Mouse (Mus musculus): Measurements from ENCODE around the gene Ednrb.
A peak's percentile ranks its signal among the peaks of the same experiment; 100 is the strongest.
"Not testable (repeated sequence)": the region's sequence is repeated elsewhere in the genome, so short reads cannot be mapped to it uniquely, and the experiment has no call there.

The Ednrb gene

DNA sequence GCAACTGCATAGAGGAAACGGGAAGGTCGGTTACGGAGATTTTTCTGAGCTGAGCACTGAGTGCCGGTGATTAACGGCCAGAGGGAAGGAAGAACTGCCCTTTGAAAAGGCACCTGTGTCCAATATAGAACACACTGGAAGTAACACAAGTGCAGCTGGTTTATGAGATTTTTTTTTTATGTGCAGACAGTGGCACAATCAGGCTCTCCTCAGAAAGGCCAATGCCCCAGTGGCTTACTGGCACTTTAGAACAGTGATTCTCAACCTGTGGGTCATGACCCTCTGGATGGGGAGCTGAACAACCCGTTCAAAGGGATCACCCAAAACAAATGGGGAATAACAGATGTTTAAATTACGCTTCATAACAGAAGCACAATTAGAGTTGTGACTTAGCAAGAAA, 20.7 kb downstream of the Ednrb start:
- no peak for DNase-seq (ENCODE audit: low read depth, low spot score)

DNA sequence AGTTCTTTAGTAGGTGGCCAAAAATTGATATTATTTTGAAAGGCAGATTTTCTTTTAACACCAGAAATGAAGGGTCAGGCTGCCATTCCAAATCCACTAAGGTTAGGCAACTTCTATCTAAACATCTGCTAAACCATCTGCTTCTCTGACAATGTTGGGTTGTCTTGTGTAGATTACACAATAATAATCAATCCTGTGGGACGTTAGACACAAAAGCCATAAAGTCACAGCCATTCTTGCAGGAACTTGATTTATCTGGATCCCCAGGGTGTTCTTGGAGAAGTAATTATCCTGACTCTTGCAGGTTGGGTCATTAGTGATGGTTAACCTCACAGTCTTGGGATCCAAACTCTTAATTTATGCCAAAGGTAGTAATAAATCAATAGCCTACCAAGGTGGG, 21.6 kb downstream of the Ednrb start:
- DNase-seq (ENCODE audit: low read depth, low spot score): no peak

DNA sequence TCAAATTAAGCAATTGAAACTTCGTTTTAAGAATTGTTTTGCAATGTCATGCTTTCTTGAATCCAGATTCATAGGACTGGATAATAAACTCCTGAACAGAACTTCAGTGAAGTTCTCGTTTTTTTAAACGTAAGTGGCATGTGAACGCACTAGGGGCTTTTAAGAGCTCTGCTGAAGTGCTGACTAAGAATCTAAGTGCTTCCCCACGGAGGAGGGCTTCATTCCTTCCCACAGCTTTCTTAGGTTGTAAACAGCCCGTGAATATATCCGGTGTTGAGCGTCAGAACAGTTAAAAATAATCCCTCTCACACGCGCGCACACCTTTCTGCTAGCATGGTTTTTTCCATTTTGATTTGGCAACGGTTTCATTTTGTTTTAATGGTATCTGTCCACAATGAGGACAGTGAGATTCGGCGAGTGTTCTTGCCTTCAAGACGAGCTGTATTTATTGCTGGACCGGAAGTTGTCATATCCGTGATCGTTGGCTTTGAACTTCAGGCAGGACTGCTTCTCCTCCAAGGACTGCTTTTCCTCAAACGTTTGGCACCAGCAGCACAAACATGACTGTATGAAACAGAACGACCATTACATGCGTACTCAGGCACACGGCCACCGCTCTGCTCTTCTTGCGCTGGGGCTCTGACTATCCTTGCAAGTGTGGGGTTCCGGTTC, 27.4 kb downstream of the Ednrb start:
- DNase-seq (ENCODE audit: low read depth, low spot score): peak; percentile 25

DNA sequence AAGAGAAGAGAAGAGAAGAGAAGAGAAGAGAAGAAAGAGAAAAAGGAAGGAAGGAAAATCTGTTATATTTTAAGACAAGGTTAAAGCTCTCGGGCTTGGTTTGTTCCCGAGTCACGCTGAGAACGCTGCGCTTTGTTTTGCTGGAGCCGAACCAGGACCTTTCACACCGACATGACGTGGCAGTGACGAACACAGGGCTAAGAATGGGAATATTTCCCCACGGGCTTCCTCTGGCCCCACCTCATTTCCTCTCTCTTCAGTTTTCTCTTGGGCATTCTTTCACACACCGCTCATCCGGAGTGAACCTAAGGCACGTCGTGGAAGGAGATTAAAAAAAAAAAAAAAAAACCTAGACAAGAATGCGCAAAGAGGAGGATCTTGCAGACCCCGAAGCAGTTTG, 28.7 kb downstream of the Ednrb start:
- peak; percentile 63 for DNase-seq (ENCODE audit: low read depth, low spot score)

DNA sequence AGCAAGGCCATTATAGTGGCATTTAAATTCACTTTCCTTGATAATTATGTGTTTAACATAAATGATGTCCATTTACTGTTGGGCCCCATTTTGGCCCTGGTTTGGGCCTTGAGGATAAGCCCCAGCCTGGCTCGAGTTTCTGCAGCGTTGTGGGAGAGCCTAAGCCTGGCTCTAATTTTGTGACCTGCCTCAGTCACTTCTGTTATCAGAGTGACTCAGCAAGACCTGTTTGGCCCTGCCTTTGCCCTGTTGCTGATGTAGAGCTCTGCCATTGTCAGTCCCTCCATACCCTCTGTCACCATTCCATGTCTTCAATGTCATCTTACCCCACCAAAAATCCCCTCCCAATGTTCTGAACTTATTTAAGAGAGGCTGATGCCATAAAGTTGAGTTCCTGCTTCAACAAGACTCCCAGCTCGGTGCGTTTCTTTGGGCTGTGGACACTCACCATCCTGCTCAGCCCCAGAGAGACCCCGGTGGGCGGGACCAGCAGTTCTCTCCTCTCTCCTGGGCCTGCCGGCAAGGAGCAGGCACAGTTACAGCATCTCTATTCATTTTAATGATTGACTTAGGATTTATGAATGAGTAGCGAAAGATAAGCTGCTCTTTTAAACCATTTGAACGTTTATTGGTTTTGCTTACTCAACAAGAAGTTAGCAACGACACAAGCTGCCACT, 30.0 kb downstream of the Ednrb start:
- DNase-seq (ENCODE audit: low read depth, low spot score): no peak

DNA sequence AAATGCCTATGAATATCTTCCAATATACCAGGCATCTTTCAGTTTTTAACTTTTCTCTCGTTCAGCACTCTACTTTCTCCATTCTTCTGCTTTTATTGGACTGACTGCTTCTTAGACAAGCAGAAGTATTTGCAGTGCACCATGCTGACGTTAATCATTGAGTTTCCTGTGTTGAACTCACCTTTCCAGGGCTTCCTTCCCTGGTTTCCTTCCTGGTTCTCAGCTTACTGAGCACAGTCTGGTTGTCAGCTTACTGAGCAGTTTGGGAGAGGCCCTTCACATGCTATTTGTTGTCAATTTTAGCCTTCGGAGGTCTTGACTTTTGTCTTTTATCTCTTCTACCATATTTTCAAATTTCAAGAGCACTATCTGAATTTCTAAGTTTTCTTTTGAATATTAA, 31.0 kb downstream of the Ednrb start:
- peak; percentile 14 for DNase-seq (ENCODE audit: low read depth, low spot score)

DNA sequence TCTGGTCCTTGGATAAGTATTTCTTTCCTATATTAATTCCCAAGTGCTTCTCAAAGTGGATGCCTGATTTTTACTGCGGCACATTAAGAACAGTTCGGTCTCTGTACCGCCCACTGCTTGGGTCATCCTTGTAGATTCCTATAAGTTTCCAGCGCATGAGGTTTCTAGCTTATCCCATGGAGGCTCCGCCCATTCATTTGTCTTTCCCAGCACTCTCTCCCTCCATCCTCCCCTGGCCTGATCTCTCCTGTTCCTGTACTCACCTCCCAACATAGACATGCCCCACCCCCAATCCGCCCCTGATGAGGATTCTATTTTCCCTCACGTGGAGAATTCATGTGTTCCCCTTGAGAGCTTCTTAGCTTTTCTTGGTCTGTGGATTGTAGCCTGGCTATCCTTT, 32.9 kb downstream of the Ednrb start:
- DNase-seq (ENCODE audit: low read depth, low spot score): no peak

DNA sequence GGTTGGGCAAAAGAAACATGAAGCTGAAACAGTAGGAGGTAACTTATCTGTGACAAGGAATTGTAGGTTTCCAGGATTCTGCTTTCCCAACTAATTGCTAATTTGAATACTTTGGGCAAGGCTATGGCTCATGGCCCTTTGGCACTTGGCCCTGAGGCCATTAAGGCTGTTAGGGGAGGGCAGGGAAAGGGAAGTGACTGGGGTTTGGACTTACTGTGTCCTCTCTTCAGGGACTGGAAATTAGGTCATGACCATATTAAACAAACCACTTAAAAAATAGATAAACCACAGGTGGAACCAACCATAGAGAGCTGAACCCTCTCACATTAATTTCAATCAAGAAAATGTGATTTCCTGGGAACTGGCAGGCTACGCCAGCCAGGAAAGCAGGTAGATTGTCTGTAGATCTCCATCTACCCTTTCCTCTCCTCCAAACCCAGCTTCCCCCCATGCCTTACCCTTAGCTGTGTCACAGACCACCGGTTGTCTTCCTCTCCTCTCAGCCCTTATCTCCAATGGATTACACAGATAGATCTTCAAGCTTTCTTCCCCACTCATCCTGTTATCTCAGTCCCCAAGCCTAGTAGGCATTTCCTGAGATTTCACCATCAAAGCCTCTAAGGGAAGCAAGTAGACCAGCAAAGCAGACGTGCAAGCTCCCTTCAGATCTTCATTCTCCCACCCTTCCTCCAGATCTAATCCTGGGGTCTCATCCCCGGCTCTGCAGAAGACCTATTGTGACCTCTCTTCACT, 40.1 kb downstream of the Ednrb start:
- no peak for DNase-seq (ENCODE audit: low read depth, low spot score)

DNA sequence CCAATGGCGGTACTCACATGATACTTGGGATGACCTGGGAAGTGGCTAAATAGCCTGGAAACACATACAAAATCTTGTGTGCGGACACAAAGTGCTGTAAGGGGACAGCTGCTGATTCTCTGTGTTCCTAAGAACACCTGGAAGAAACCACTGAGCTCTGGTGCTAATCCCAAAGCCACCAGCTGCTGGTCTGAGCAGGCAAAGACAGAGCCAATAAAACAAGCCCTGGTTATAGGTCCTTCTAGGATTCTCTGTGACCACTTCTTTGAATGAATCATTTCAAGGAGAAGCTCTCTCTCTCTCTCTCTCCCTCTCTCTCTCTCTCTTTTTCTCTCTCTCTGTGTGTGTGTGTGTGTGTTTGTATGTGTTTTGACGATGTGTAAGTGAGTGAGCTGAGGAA, 47.1 kb downstream of the Ednrb start:
- DNase-seq (ENCODE audit: low read depth, low spot score): no peak

DNA sequence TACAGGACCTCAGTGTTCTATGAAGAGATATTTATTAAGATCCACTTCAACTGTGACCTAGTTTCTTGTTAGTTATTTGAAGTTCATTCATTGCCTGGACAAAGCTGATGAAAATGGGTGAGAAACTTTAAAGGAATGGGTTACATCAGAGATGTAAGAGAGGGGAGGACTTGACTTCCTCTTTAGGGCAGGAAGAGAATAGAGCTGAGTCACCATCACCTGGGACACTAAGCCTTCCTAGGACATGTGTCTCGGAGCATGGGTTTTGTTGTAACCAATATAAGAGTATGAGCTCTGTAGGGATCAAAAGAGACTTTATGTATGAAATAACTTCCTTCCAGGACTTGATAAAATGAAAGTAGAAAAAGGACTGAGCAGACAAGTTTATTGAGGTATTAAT, 48.6 kb downstream of the Ednrb start:
- no peak for DNase-seq (ENCODE audit: low read depth, low spot score)

DNA sequence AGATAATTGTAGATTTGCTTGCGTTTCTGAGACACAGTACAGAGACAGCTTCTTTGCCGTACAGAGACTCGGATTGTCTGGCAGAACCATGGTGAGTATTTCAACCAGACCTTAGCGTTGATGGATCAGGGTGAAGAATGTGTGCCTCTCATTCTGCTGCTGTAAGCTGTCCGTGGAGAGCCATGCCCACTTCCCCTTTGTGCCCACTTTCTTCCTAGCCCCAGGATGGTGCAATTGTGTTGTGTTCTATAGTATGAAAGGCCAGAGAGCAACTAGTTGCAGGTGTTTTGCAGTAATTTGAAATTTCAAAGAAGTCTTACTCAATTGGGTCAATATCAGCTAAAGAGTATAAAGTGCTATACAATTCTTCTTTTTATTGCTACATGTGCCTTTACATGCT, 50.8 kb downstream of the Ednrb start:
- no peak for DNase-seq (ENCODE audit: low read depth, low spot score)

DNA sequence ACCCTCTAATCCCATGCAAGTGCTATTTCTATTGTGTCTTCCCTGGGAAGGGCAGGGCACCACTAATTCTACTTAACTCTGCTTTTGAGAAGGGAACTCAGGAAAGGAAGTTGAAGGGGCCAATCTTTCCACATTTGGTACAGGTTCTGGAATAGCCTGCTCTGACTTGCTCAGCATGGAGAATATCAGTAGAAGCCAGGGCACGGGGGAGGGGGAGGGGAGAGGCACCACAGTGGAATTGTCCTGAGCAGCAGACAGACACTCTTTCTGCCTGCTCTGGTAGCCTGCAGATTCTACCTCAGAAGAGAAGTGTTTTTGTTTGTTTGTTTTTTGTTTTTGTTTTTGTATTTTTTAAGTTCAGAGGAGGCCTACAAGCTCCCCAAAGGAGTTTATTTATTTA, 51.5 kb downstream of the Ednrb start:
- no peak for DNase-seq (ENCODE audit: low read depth, low spot score)

DNA sequence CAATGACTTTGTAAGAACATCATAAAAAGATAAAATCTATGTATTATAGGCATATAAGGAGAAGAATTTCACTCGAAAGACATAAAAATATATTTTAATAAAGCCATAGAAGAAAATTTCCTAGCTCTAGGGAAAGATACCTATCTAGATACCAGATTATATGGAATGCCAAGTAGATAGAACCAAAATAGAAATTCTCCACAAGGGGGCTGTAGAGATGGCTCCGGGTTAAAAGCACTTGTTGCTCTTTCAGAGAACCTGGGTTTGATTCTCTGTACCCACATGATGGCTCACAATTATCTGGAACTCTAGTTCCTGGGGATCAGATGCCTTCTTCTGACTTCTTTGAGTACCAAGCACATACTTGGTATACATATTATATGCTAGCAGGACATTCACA, 56.7 kb downstream of the Ednrb start:
- DNase-seq (ENCODE audit: low read depth, low spot score): no peak

DNA sequence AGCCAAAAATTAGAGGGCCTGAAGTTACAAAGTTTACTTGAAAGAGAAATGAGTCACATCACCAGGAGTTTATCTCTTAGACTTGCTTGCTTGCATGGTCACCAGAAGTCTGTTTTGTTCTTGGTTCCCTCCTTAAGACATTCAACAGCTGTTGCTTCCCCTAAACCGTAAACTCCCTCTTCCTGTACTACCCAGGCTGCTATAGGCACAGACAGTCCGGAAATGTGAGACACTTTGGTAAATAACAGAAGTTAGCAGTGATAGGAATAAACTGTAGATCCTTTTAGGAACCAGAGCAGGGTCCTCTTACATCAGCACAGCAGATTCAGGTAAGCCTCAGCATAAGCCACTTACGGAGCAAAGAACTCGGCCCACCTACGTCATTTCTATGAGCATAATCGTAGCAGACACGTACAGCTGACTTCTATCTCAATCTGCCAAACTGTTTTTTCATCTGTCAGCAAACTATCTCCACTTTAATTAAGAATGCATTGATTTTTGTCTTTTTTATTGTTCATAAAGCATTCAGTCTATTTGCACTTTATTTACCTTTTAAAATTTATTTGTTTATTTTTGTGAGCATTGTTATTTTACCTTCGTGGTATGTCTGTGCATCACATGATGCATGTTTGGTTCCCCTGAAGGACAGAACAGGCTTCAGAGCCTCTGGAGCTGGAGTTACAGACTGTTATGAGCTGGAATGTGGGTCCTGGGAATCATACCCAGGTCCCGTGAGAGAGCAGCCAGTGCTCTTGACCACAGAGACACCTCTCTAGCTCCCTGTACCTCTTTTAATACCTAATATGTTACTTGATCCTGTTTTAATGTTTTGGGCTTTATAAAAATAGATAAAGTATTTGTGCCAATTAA, 58.9 kb downstream of the Ednrb start:
- peak; percentile 20 for DNase-seq (ENCODE audit: low read depth, low spot score)

DNA sequence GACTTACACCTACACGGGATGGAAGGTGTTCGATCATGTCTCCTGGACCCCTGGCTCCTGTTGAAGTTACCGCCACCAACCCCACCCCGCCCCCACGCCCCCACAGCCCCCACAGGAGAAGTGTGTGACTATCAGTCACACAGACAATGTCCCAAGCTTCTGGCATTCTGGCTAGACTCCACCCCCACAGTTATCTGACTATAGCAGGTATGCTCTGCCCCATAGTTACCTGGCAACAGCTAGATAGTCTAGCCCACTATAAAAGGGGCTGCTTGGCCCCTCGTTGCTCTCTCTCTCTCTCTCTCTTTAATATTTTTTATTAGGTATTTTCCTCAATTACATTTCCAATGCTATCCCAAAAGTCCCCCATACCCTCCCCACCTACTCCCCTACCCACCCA, 63.9 kb downstream of the Ednrb start:
- not testable (repeated sequence) for DNase-seq (ENCODE audit: low read depth, low spot score)

DNA sequence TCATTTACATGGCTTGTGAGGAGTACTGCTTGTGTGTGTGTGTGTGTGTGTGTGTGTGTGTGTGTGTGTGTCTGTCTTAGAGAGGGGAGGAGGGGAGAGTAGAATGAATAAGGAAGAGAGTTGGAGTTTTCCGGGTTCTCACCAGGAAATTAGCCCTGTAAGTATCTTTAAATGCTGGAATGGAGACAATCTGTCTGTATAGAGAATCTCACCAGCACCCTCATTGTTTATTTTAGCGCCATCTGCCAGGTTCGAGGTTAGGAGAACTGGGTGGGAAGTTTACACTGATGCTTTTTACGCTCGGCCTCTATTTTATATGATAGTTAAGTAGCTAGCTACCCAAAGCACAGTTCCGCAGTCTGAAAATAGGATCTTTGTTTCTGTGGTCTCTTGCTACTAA, 64.9 kb downstream of the Ednrb start:
- DNase-seq (ENCODE audit: low read depth, low spot score): no peak

DNA sequence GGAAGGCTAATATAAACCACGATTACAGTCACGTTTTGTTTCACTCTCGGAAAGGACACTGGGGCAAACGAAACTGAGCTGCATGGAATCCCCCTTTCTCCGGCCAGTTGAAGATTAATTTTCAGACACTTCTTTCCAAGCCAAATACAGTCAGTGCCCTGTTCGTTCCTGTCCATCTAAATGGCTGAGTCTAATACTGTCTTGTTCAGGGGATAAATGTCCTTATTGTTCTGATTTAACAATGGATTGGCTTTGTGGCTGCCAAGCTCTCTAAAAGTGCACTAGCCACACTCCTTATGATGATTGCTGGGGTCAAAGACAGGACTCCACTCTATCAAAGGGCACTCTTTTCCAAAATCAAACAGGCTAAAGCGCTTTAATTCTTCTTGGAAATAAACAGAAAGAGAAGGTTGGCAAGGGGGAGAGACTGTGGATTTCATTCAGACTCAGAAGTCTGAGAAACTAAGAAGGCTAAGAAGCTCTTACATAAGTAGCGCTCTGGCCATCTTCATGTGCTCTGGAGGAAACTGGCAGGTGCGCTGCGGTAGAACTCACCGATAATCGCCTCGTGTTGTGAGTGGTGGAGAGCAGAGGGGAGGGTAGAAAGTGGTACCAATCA, 65.6 kb downstream of the Ednrb start:
- no peak for DNase-seq (ENCODE audit: low read depth, low spot score)

DNA sequence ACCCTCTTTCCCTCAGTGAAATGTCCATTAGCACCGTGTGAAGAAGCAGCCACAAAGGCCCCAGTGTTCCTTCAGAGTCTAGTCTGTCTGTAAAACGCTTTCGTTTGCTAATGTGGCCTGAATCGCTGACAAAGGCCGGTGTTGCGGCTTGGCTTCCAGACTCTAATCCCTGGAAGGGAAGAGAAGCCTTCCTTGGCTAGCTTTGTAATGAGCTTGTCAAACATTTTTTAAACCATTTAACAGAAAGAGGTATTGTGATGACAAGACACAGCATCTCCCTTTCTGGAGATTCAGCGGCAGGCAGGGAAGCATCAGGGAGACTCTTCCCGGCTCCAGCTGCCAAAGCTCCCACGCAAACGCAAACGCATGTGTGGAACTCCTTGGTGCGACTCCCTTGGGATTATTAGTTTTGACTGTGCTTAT, 66.2 kb downstream of the Ednrb start:
- DNase-seq (ENCODE audit: low read depth, low spot score): peak; percentile 11

DNA sequence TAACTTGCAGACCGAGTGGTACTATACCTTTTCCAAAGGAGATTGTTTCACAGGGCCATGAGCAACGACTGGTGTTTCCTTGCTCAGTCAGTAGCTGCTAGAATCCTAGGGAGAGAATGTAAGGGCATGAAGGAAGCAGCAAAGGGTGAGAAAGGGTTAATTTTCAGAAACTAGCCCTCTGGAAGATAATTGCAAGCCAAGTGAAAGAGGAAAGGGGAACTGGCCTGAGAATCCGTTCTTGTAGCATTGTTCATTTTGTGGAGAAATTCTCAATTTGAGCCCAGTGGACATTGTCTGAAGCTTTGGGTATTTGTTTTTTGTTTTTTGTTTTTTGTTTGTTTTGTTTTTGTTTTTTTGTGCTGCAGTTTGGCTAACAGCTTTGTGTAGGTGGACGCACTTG, 66.8 kb downstream of the Ednrb start:
- DNase-seq (ENCODE audit: low read depth, low spot score): no peak

DNA sequence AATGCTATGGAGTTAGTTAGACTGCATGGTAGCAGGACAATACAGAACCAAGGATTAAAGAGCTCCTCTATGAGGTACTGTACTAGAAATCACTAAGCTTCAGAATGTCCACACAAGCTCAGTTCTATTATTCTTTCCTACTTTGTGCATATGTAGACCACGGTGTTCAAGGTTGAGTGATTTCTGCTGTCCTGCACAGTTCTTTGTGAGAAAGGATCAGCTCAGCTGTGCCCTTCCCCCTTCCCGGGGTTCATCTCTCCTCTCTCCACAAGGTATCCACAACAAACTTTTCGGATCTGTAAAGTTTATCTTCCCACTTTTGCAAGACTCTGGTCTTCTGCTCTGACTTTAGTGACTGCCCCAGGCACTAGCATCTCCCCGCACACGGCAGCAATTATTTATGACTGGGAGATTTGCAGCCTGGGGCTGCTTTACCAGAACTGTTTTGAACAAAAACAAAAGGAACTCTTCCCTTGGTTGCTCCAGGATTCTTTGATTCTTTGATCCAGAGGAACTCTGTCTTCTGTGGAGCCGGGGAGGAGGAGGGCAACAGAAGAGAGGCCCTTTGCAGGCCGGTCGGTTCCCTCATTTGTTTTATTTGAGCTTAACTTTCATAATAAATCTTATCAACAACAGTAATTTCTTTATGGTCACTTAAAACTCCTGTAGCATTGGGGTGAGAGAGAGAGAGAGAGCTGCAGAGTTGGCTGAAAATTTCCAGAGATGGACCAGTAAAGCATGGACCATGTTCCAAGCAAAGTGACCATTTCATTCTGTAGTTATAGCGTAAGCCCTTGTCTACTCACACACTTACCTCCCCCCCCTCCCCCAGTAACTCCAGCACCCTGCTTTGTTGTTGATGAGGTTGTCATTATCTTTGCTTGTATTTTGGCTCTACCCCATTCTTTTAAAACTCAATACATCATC, 74.6 kb downstream of the Ednrb start:
- DNase-seq (ENCODE audit: low read depth, low spot score): no peak

Measured in skeletal muscle tissue, adult 2 months (tissue).